Mouse (Mus musculus): ENCODE measurements at regions not wholly inside any gene's neighbourhood (a gene's known extent, or its start where the extent isn't known, plus 50 kb on each side); places are given as distances from the start of the nearest gene placed in this dataset.
"Not testable (repeated sequence)": the region's sequence is repeated elsewhere in the genome, so short reads cannot be mapped to it uniquely, and the experiment has no call there.

DNA sequence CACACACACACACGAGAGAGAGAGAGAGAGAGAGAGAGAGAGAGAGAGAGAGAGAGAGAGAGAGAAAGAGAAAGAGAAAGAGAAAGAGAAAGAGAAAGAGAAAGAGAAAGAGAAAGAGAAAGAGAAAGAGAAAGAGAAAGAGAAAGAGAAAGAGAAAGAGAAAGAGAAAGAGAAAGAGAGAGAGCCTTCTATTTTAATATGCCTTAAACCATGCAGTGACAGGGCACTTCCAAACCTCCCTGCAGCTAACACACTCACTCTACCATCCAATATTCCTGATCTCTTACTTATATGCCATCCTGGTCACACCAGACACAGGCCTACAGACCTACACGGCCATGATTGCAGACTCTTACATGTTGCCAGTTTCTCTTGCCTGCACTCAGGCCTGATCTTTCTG, 117.4 kb upstream of the Vrk2 start:
- ATAC-seq (replicated peaks; ENCODE audit: poor library complexity) = not testable (repeated sequence)

DNA sequence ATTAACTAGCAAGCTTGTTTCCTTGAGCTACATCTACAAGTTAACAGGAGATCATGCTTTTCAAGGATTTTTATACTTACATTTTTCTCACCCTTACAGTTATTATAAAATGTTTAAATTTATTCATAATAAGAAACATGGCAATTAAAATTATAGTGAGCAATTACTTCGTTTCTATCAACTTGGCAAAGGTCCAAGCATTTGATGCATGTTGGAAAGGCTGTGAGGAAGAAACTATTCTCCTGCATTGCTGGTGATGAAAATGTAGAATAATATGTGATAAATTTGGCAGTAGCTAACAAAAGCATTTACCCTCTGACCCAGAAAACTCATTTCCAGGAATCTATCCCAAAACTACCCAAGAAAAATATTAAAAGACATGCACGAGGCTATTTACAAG, 114.8 kb upstream of the Vrk2 start:
- no peak for ATAC-seq (replicated peaks; ENCODE audit: poor library complexity)

DNA sequence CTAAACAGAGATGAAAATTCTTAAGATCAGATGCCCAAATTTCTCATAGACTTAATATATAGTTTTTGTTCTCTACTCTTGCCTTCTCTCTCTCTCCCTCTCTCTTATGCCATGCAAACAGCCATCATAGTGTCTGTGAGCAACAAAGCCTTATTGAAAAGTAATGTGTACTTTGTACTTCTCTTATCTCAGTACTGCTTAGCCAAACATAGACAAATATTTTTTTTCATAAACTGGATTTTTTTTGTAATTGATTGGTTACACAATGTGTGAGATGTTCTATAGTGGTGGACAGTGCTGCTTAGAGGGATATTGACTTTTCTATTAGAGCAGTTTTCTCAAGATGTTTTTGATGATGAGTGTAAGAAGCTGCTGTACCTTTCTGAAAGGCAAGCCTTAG, 90.1 kb upstream of the Vrk2 start:
- no peak for ATAC-seq (replicated peaks; ENCODE audit: poor library complexity)

DNA sequence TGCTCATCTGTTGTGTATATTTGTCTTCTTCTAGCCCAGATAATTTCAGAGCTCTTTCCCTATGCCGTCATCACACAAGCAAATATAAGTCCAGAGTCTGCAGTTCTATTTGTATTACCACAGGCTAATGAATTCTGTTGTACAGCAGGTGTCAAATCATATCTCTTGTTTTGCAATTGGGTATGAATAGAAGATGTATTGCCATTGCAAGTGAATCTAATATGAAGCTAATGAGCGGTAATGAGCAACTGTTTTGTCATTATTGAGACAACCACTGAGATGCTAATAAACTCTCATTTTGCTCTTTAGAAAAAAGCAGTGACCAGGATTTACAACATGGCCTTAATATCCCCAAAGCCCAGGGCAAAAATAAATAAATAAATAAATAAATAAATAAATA, 73.5 kb upstream of the Vrk2 start:
- no peak for ATAC-seq (replicated peaks; ENCODE audit: poor library complexity)

DNA sequence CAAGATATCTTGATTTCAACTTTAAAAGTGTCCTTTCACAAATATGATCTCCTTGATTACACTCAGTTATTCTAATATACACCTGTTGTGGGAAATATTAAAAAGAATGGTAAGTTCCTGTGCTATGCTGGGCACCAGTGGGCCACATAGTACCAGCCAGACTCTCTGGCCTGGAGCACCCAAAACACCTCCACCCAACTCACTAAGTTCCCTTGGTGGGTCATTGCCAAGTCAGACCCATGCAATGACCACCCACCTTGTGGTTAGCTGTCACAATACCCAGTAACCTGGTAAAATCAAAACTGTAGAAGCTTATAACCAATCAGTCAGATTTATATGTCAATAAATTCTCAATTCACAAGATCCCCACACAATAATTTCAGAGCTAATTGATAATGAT, 67.1 kb upstream of the Vrk2 start:
- ATAC-seq (replicated peaks; ENCODE audit: poor library complexity) = no peak

DNA sequence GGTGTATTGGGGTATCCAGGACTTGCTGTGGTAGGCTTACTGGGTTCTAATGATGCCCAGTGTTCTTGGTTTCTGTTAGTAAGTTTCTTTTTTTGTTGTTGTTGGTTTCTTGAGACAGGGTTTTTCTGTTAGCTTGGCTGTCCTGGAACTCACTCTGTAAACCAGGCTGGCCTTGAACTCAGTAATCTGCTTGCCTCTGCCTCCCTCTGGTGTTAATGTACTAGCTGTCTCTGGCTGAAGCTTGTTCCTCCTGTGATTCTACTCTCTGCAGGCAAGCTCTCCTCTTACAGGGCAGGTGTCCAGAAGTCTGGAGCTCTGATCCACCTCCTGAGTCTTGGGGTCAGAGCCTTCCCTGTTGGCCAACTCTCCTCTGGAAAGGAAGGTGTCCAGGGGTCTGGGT, 55.4 kb upstream of the Vrk2 start:
- not testable (repeated sequence) for ATAC-seq (replicated peaks; ENCODE audit: poor library complexity)

Measured in megakaryocyte progenitor cell, adult 5-6 weeks (primary cell).